Mouse (Mus musculus): ENCODE measurements around the gene Cox7a2l. TPM values are rescaled to one million over a fixed set of nuclear protein-coding genes. Genes with fewer than 3 reads are reported as not detected.

Cox7a2l gene
- polyA plus RNA-seq, 1 experiment from 2014 or later: 150 TPM

GRCm38 (mm10) chr17:83545756-83546742, 28.9 kb upstream of the Cox7a2l start:
- Histone ChIP-seq H3K9me3 (no peaks in the 10 kb centered on the region), H3K9ac (replicated peaks) (peak overlapping the region; percentile 43), H3K27ac (replicated peaks) (peak overlapping the region; percentile 66), H3K27me3 (peaks cover 32% of the 10 kb centered on the region), H3K4me1 (peaks cover 29% of the 10 kb centered on the region), H3K4me2 (replicated peaks) (peak overlapping the region; percentile 48), H3K36me3 (no peaks in the 10 kb centered on the region), H3K4me3 (peak overlapping the region; percentile 30)
- 4% methylated on average over 35 of the region's 35 CpGs for WGBS
- ATAC-seq (ENCODE audit: low FRiP score, low read depth): peak; percentile 73

DNA sequence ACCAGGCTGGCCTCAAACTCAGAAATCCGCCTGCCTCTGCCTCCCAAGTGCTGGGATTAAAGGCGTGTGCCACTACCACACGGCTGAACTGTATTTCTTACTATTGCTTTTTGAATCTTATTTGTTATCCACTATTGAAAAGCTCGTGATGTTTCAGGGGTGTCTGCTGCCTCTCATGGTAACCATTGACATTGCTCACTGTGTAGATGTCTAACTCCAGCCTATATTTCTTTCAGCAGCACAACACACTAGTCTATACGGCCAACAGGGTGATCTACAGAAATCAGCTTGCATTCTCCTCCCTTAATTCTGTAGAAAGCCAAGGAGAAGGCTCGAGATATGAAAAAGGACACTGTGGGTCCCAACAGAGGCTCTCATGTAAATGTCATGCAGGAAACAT, 28.1 kb upstream of the Cox7a2l start:
- peaks cover 33% of the 10 kb centered on the region for H3K27me3 ChIP-seq
- 0 out of 2 replicates have a peak overlapping the region, but pooled peaks have one; percentile 56 for H3K27ac ChIP-seq (replicated peaks)
- no peaks in the 10 kb centered on the region for H3K9me3 ChIP-seq
- WGBS: 74% methylated on average over 6 of the region's 6 CpGs
- H3K36me3 ChIP-seq: no peaks in the 10 kb centered on the region
- H3K4me1 ChIP-seq: peaks cover 29% of the 10 kb centered on the region
- H3K4me3 ChIP-seq: no peak overlapping the region; the same call in 1 of the 2 replicates
- H3K9ac ChIP-seq (replicated peaks): no peak overlapping the region
- peak overlapping the region; percentile 48 for H3K4me2 ChIP-seq (replicated peaks)
- no peak for ATAC-seq (ENCODE audit: low FRiP score, low read depth)

DNA sequence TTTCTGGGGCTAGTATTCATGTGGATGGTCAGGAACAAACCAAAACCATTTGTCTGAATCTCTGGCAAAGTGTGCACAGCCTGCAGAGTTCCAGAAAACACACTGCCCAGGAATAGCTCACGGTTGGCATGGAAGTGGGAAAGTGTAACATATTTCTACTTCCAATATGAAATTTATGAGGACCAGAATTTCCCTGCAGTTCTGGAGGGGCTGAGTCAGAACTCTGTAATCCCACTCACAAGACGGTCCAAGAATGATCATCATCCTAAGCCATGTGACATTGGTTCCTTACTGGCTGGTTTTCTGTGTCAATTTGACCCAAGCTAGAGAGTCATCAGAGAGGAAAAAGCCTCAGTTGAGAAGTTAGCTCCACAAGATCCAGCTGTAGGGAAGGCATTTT, 25.3 kb upstream of the Cox7a2l start:
- Histone ChIP-seq H3K9ac (replicated peaks) (no peak overlapping the region), H3K4me3 (no peak overlapping the region), H3K4me1 (peaks cover 16% of the 10 kb centered on the region; the same call in 1 of the 2 replicates), H3K4me2 (replicated peaks) (no peak overlapping the region), H3K27me3 (peaks cover 21% of the 10 kb centered on the region), H3K36me3 (no peaks in the 10 kb centered on the region), H3K27ac (replicated peaks) (no peak overlapping the region), H3K9me3 (no peaks in the 10 kb centered on the region)
- no peak for ATAC-seq (ENCODE audit: low FRiP score, low read depth)
- 84% methylated on average over 2 of the region's 2 CpGs for WGBS

- Histone ChIP-seq H3K9ac (replicated peaks) (no peak overlapping the region), H3K4me1 (no peaks in the 10 kb centered on the region), H3K27me3 (peaks cover 6% of the 10 kb centered on the region; the same call in 1 of the 2 replicates), H3K9me3 (no peaks in the 10 kb centered on the region), H3K36me3 (no peaks in the 10 kb centered on the region), H3K4me3 (no peak overlapping the region), H3K27ac (replicated peaks) (no peak overlapping the region), H3K4me2 (replicated peaks) (no peak overlapping the region)
- no peak for ATAC-seq (ENCODE audit: low FRiP score, low read depth)
- WGBS: 76% methylated on average over 12 of the region's 12 CpGs
Measured at GRCm38 (mm10) chr17:83539262-83540037, 22.3 kb upstream of the Cox7a2l start.

GRCm38 (mm10) chr17:83538694-83539093, 21.6 kb upstream of the Cox7a2l start:
- H3K36me3 ChIP-seq: no peaks in the 10 kb centered on the region
- H3K4me1 ChIP-seq: no peaks in the 10 kb centered on the region
- H3K4me3 ChIP-seq: no peak overlapping the region
- no peak overlapping the region for H3K4me2 ChIP-seq (replicated peaks)
- 80% methylated on average over 1 of the region's 1 CpGs for WGBS
- H3K9me3 ChIP-seq: no peaks in the 10 kb centered on the region
- H3K27me3 ChIP-seq: 0 out of 2 replicates have a peak, but pooled peaks cover 4% of the 10 kb centered on the region
- H3K9ac ChIP-seq (replicated peaks): no peak overlapping the region
- ATAC-seq (ENCODE audit: low FRiP score, low read depth): no peak
- no peak overlapping the region for H3K27ac ChIP-seq (replicated peaks)

- Histone ChIP-seq H3K9ac (replicated peaks) (no peak overlapping the region), H3K4me3 (no peak overlapping the region), H3K27me3 (0 out of 2 replicates have a peak, but pooled peaks cover 4% of the 10 kb centered on the region), H3K9me3 (no peaks in the 10 kb centered on the region), H3K4me2 (replicated peaks) (no peak overlapping the region), H3K36me3 (no peaks in the 10 kb centered on the region), H3K4me1 (no peaks in the 10 kb centered on the region), H3K27ac (replicated peaks) (no peak overlapping the region)
- 79% methylated on average over 9 of the region's 9 CpGs for WGBS
- no peak for ATAC-seq (ENCODE audit: low FRiP score, low read depth)
Measured at GRCm38 (mm10) chr17:83538141-83538540, 21.0 kb upstream of the Cox7a2l start.

DNA sequence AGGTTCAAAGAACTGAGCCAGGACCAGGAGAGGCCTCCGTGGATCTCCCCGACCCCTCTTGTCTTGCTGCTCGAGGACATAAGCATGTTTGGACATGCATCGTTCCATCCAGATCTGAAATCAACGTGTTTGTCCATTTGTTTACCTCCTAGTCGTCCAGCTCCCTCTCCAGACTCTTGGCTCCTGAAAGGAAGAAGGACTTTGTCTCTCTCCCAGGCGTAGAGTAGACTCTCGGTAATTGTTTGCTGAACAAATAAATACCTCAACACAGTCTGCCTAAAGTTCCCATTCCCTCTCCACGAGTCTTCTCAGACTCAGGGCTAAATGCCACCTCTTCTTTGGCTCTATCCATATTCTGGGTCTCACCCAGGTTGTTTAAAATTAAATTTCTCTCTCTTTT, 16.0 kb upstream of the Cox7a2l start:
- peaks cover under 1% of the 10 kb centered on the region; the same call in 1 of the 2 replicates for H3K27me3 ChIP-seq
- H3K9me3 ChIP-seq: no peaks in the 10 kb centered on the region
- H3K27ac ChIP-seq (replicated peaks): no peak overlapping the region
- H3K4me2 ChIP-seq (replicated peaks): no peak overlapping the region
- H3K4me1 ChIP-seq: peaks cover 1% of the 10 kb centered on the region
- H3K36me3 ChIP-seq: no peaks in the 10 kb centered on the region
- no peak overlapping the region for H3K9ac ChIP-seq (replicated peaks)
- WGBS: 75% methylated on average over 9 of the region's 9 CpGs
- ATAC-seq (ENCODE audit: low FRiP score, low read depth): no peak
- no peak overlapping the region for H3K4me3 ChIP-seq

GRCm38 (mm10) chr17:83527651-83528381, 10.7 kb upstream of the Cox7a2l start:
- Histone ChIP-seq H3K36me3 (no peaks in the 10 kb centered on the region), H3K4me2 (replicated peaks) (peak overlapping the region; percentile 39), H3K9ac (replicated peaks) (no peak overlapping the region; the same call in 1 of the 2 replicates), H3K4me1 (peaks cover 33% of the 10 kb centered on the region), H3K27ac (replicated peaks) (peak overlapping the region; percentile 25; the same call in 1 of the 2 replicates), H3K9me3 (no peaks in the 10 kb centered on the region), H3K27me3 (peaks cover 17% of the 10 kb centered on the region), H3K4me3 (peak overlapping the region; percentile 5; the same call in 1 of the 2 replicates)
- WGBS: 21% methylated on average over 17 of the region's 17 CpGs
- peak; percentile 71 for ATAC-seq (ENCODE audit: low FRiP score, low read depth)

- peak; percentile 86 for ATAC-seq (ENCODE audit: low FRiP score, low read depth)
- peak overlapping the region; percentile 39 for H3K4me2 ChIP-seq (replicated peaks)
- H3K27ac ChIP-seq (replicated peaks): peak overlapping the region; percentile 54
- no peaks in the 10 kb centered on the region for H3K9me3 ChIP-seq
- WGBS: 23% methylated on average over 13 of the region's 13 CpGs
- peaks cover 33% of the 10 kb centered on the region for H3K4me1 ChIP-seq
- peaks cover 17% of the 10 kb centered on the region for H3K27me3 ChIP-seq
- no peak overlapping the region for H3K9ac ChIP-seq (replicated peaks)
- H3K36me3 ChIP-seq: no peaks in the 10 kb centered on the region
- no peak overlapping the region for H3K4me3 ChIP-seq
Measured at GRCm38 (mm10) chr17:83526624-83527532, 9.7 kb upstream of the Cox7a2l start.

- peak overlapping the region; percentile 54; the same call in 1 of the 2 replicates for H3K27ac ChIP-seq (replicated peaks)
- 3% methylated on average over 5 of the region's 5 CpGs for WGBS
Measured at GRCm38 (mm10) chr17:83526091-83526561, 9.0 kb upstream of the Cox7a2l start.

More at GRCm38 (mm10) chr17:83526091-83526561, 9.0 kb upstream of the Cox7a2l start:
- Histone ChIP-seq H3K4me3 (no peak overlapping the region), H3K36me3 (no peaks in the 10 kb centered on the region), H3K9me3 (no peaks in the 10 kb centered on the region), H3K27me3 (peaks cover 17% of the 10 kb centered on the region), H3K4me2 (replicated peaks) (peak overlapping the region; percentile 25; the same call in 1 of the 2 replicates), H3K4me1 (peaks cover 33% of the 10 kb centered on the region), H3K9ac (replicated peaks) (no peak overlapping the region)
- ATAC-seq (ENCODE audit: low FRiP score, low read depth): peak; percentile 24; the same call in 1 of the 2 replicates
